Mouse (Mus musculus) liver, postnatal 0 days (tissue): ENCODE measurements around the gene Slc51b.

Experiments
- CTCF ChIP-seq: sonication (generic); IDR thresholded peaks from 2 replicates; pipeline ENCODE4 v1.5.1; 2016; ENCODE audit warnings: antibody characterized with exemption, low read depth
- EP300 ChIP-seq: IDR thresholded peaks from 2 replicates; pipeline ENCODE4 v1.6.1; 2016; ENCODE audit warnings: antibody characterized with exemption, low read depth, mild to moderate bottlenecking

DNA sequence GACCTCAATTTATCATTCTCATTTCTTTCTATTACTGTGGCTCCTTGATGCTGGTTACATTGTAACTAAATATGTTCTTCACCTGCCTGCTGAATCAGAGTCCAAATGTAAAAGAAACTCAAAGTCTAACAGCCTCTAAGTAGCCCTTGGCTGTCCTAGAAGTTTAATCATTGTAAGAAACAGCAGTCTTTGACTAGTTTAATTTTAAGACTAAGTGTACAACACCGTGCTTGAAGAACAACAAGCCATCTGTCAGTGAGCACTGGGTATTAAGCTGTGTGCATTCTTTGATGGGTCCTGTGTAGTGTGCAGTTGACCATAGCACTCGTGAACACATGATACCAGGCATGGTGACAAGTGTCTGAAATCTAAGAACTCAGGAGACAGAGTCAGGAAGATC is 4.8 kb upstream of the Slc51b start:
- TF ChIP-seq CTCF (no peak), EP300 (no peak)
